Mouse (Mus musculus): ENCODE results near the gene Mllt3. TPM values are rescaled to one million over a fixed set of nuclear protein-coding genes. Genes with fewer than 3 reads are reported as not detected.

The Mllt3 gene
- polyA plus RNA-seq, 1 experiment from 2014 or later, result 54.3 TPM

- H3K27me3 ChIP-seq (replicated peaks), result no peaks in the 10 kb centered on the region
- H3K36me3 ChIP-seq, result no peaks in the 10 kb centered on the region
- no peaks in the 10 kb centered on the region for H3K9me3 ChIP-seq (replicated peaks)
- no peak overlapping the region for H3K4me2 ChIP-seq
- WGBS, result 44% methylated on average over 6 of the region's 6 CpGs
- H3K4me3 ChIP-seq, result no peak overlapping the region
- no peak overlapping the region for H3K9ac ChIP-seq
- H3K4me1 ChIP-seq (replicated peaks), result peaks cover 15% of the 10 kb centered on the region
- H3K27ac ChIP-seq (ENCODE audit: poor library complexity, severe bottlenecking), result no peak overlapping the region
- no peak for ATAC-seq (ENCODE audit: insufficient number of reproducible peaks, low FRiP score)
Observed at GRCm38 (mm10) chr4:87905149-87905771, 127.9 kb downstream of the Mllt3 start.

GRCm38 (mm10) chr4:87904722-87905121 lies 128.4 kb downstream of the Mllt3 start:
- H3K9me3 ChIP-seq (replicated peaks), result no peaks in the 10 kb centered on the region
- no peak for ATAC-seq (ENCODE audit: insufficient number of reproducible peaks, low FRiP score)
- no peaks in the 10 kb centered on the region for H3K27me3 ChIP-seq (replicated peaks)
- H3K4me1 ChIP-seq (replicated peaks), result peaks cover 15% of the 10 kb centered on the region
- no peaks in the 10 kb centered on the region for H3K36me3 ChIP-seq
- H3K4me3 ChIP-seq, result no peak overlapping the region
- no peak overlapping the region for H3K27ac ChIP-seq (ENCODE audit: poor library complexity, severe bottlenecking)
- no peak overlapping the region for H3K9ac ChIP-seq
- H3K4me2 ChIP-seq, result no peak overlapping the region
- 13% methylated on average over 1 of the region's 1 CpGs for WGBS

GRCm38 (mm10) chr4:87902584-87902983 lies 130.6 kb downstream of the Mllt3 start:
- Histone ChIP-seq H3K4me1 (replicated peaks) (peaks cover 18% of the 10 kb centered on the region), H3K36me3 (no peaks in the 10 kb centered on the region), H3K9ac (no peak overlapping the region), H3K4me3 (no peak overlapping the region), H3K27ac (ENCODE audit: poor library complexity, severe bottlenecking) (no peak overlapping the region), H3K9me3 (replicated peaks) (no peaks in the 10 kb centered on the region), H3K4me2 (no peak overlapping the region), H3K27me3 (replicated peaks) (no peaks in the 10 kb centered on the region)
- 87% methylated on average over 4 of the region's 4 CpGs for WGBS
- no peak for ATAC-seq (ENCODE audit: insufficient number of reproducible peaks, low FRiP score)

- no peak overlapping the region for H3K4me2 ChIP-seq
- H3K4me3 ChIP-seq, result no peak overlapping the region
- no peak overlapping the region for H3K9ac ChIP-seq
- H3K27me3 ChIP-seq (replicated peaks), result no peaks in the 10 kb centered on the region
- H3K27ac ChIP-seq (ENCODE audit: poor library complexity, severe bottlenecking), result no peak overlapping the region
- no peaks in the 10 kb centered on the region for H3K36me3 ChIP-seq
- peaks cover 18% of the 10 kb centered on the region for H3K4me1 ChIP-seq (replicated peaks)
- no peak for ATAC-seq (ENCODE audit: insufficient number of reproducible peaks, low FRiP score)
- 43% methylated on average over 1 of the region's 1 CpGs for WGBS
- no peaks in the 10 kb centered on the region for H3K9me3 ChIP-seq (replicated peaks)
Observed at GRCm38 (mm10) chr4:87901166-87901565, 132.0 kb downstream of the Mllt3 start.

GRCm38 (mm10) chr4:87893498-87893897 lies 139.7 kb downstream of the Mllt3 start:
- no peak overlapping the region for H3K4me2 ChIP-seq
- H3K27ac ChIP-seq (ENCODE audit: poor library complexity, severe bottlenecking), result no peak overlapping the region
- no peak overlapping the region for H3K4me3 ChIP-seq
- 87% methylated on average over 3 of the region's 3 CpGs for WGBS
- H3K4me1 ChIP-seq (replicated peaks), result no peaks in the 10 kb centered on the region
- H3K9ac ChIP-seq, result no peak overlapping the region
- H3K36me3 ChIP-seq, result no peaks in the 10 kb centered on the region
- no peak for ATAC-seq (ENCODE audit: insufficient number of reproducible peaks, low FRiP score)
- no peaks in the 10 kb centered on the region for H3K9me3 ChIP-seq (replicated peaks)
- H3K27me3 ChIP-seq (replicated peaks), result no peaks in the 10 kb centered on the region

- WGBS, result 87% methylated on average over 4 of the region's 4 CpGs
Observed at GRCm38 (mm10) chr4:87893012-87893411, 140.2 kb downstream of the Mllt3 start.

GRCm38 (mm10) chr4:87883225-87883875 lies 149.8 kb downstream of the Mllt3 start:
- H3K9ac ChIP-seq, result no peak overlapping the region
- no peaks in the 10 kb centered on the region for H3K27me3 ChIP-seq (replicated peaks)
- no peak overlapping the region for H3K4me2 ChIP-seq
- 0 out of 2 replicates have a peak, but pooled peaks cover 2% of the 10 kb centered on the region for H3K4me1 ChIP-seq (replicated peaks)
- H3K4me3 ChIP-seq, result no peak overlapping the region
- no peak for ATAC-seq (ENCODE audit: insufficient number of reproducible peaks, low FRiP score)
- H3K27ac ChIP-seq (ENCODE audit: poor library complexity, severe bottlenecking), result no peak overlapping the region
- H3K9me3 ChIP-seq (replicated peaks), result no peaks in the 10 kb centered on the region
- no peaks in the 10 kb centered on the region for H3K36me3 ChIP-seq
- WGBS, result 81% methylated on average over 5 of the region's 5 CpGs

More at GRCm38 (mm10) chr4:87893012-87893411, 140.2 kb downstream of the Mllt3 start:
- no peak for ATAC-seq (ENCODE audit: insufficient number of reproducible peaks, low FRiP score)
- Histone ChIP-seq H3K27me3 (replicated peaks) (no peaks in the 10 kb centered on the region), H3K27ac (ENCODE audit: poor library complexity, severe bottlenecking) (no peak overlapping the region), H3K4me3 (no peak overlapping the region), H3K4me1 (replicated peaks) (no peaks in the 10 kb centered on the region), H3K4me2 (no peak overlapping the region), H3K9me3 (replicated peaks) (no peaks in the 10 kb centered on the region), H3K9ac (no peak overlapping the region), H3K36me3 (no peaks in the 10 kb centered on the region)

- H3K4me3 ChIP-seq, result no peak overlapping the region
- no peak overlapping the region for H3K27ac ChIP-seq (ENCODE audit: poor library complexity, severe bottlenecking)
- no peak for ATAC-seq (ENCODE audit: insufficient number of reproducible peaks, low FRiP score)
- H3K4me2 ChIP-seq, result no peak overlapping the region
- 88% methylated on average over 1 of the region's 1 CpGs for WGBS
- no peak overlapping the region for H3K9ac ChIP-seq
- H3K9me3 ChIP-seq (replicated peaks), result no peaks in the 10 kb centered on the region
- H3K4me1 ChIP-seq (replicated peaks), result 0 out of 2 replicates have a peak, but pooled peaks cover 2% of the 10 kb centered on the region
- no peaks in the 10 kb centered on the region for H3K27me3 ChIP-seq (replicated peaks)
- H3K36me3 ChIP-seq, result no peaks in the 10 kb centered on the region
Observed at GRCm38 (mm10) chr4:87881995-87882394, 151.2 kb downstream of the Mllt3 start.

GRCm38 (mm10) chr4:87881583-87881982 lies 151.6 kb downstream of the Mllt3 start:
- ATAC-seq (ENCODE audit: insufficient number of reproducible peaks, low FRiP score), result no peak
- H3K9ac ChIP-seq, result no peak overlapping the region
- no peak overlapping the region for H3K4me3 ChIP-seq
- 84% methylated on average over 2 of the region's 2 CpGs for WGBS
- H3K4me1 ChIP-seq (replicated peaks), result 0 out of 2 replicates have a peak, but pooled peaks cover 2% of the 10 kb centered on the region
- H3K9me3 ChIP-seq (replicated peaks), result no peaks in the 10 kb centered on the region
- no peak overlapping the region for H3K4me2 ChIP-seq
- no peaks in the 10 kb centered on the region for H3K36me3 ChIP-seq
- no peaks in the 10 kb centered on the region for H3K27me3 ChIP-seq (replicated peaks)
- H3K27ac ChIP-seq (ENCODE audit: poor library complexity, severe bottlenecking), result no peak overlapping the region

- 0 out of 2 replicates have a peak, but pooled peaks cover 2% of the 10 kb centered on the region for H3K4me1 ChIP-seq (replicated peaks)
- H3K27ac ChIP-seq (ENCODE audit: poor library complexity, severe bottlenecking), result no peak overlapping the region
- no peaks in the 10 kb centered on the region for H3K27me3 ChIP-seq (replicated peaks)
- H3K4me2 ChIP-seq, result no peak overlapping the region
- no peak for ATAC-seq (ENCODE audit: insufficient number of reproducible peaks, low FRiP score)
- H3K36me3 ChIP-seq, result no peaks in the 10 kb centered on the region
- no peaks in the 10 kb centered on the region for H3K9me3 ChIP-seq (replicated peaks)
- no peak overlapping the region for H3K9ac ChIP-seq
- WGBS, result 81% methylated on average over 2 of the region's 2 CpGs
- no peak overlapping the region for H3K4me3 ChIP-seq
Observed at GRCm38 (mm10) chr4:87880297-87880696, 152.9 kb downstream of the Mllt3 start.

- Histone ChIP-seq H3K4me1 (replicated peaks) (0 out of 2 replicates have a peak, but pooled peaks cover 2% of the 10 kb centered on the region), H3K9ac (no peak overlapping the region), H3K27me3 (replicated peaks) (no peaks in the 10 kb centered on the region), H3K9me3 (replicated peaks) (no peaks in the 10 kb centered on the region), H3K4me2 (no peak overlapping the region), H3K4me3 (no peak overlapping the region), H3K36me3 (0 out of 2 replicates have a peak, but pooled peaks cover under 1% of the 10 kb centered on the region), H3K27ac (ENCODE audit: poor library complexity, severe bottlenecking) (no peak overlapping the region)
- WGBS, result 71% methylated on average over 6 of the region's 6 CpGs
- ATAC-seq (ENCODE audit: insufficient number of reproducible peaks, low FRiP score), result no peak
Observed at GRCm38 (mm10) chr4:87878701-87879100, 154.5 kb downstream of the Mllt3 start.
